Mouse (Mus musculus): Measurements from ENCODE around the gene Ssna1. TPM values are rescaled to one million over a fixed set of nuclear protein-coding genes. Genes with fewer than 3 reads are reported as not detected.

The Ssna1 gene
- polyA plus RNA-seq, 1 experiment, result not detected

GRCm38 (mm10) chr2:25291184-25292053 is 19.2 kb upstream of the Ssna1 start:
- H3K27ac ChIP-seq (ENCODE audit: insufficient read depth, low read depth, low read length), result peak overlapping the region; percentile 34; the same call in 1 of the 2 replicates
- WGBS, result 17% methylated on average over 32 of the region's 32 CpGs
- H3K4me3 ChIP-seq (ENCODE audit: insufficient read depth, low read depth, low read length), result no peak overlapping the region
- TF ChIP-seq CTCF (IDR thresholded peaks at IDR 0.05; ENCODE audit: insufficient read depth, low read depth, low read length) (no peak; the same call in 1 of the 2 replicates), POLR2A (IDR thresholded peaks at IDR 0.05; ENCODE audit: insufficient read depth, low read depth, low read length) (no peak)
- peaks cover 83% of the 10 kb centered on the region for H3K4me1 ChIP-seq (ENCODE audit: control insufficient read depth, insufficient read depth, low read length)

GRCm38 (mm10) chr2:25290816-25291130 is 18.5 kb upstream of the Ssna1 start:
- no peak overlapping the region for H3K4me3 ChIP-seq (ENCODE audit: insufficient read depth, low read depth, low read length)
- no peak; the same call in 1 of the 2 replicates for TF ChIP-seq POLR2A (IDR thresholded peaks at IDR 0.05; ENCODE audit: insufficient read depth, low read depth, low read length)
- peak; percentile 23; the same call in 1 of the 2 replicates for TF ChIP-seq CTCF (IDR thresholded peaks at IDR 0.05; ENCODE audit: insufficient read depth, low read depth, low read length)
- 1% methylated on average over 18 of the region's 18 CpGs for WGBS
- H3K27ac ChIP-seq (ENCODE audit: insufficient read depth, low read depth, low read length), result peak overlapping the region; percentile 34; the same call in 1 of the 2 replicates
- peaks cover 82% of the 10 kb centered on the region for H3K4me1 ChIP-seq (ENCODE audit: control insufficient read depth, insufficient read depth, low read length)

- Histone ChIP-seq H3K27ac (ENCODE audit: insufficient read depth, low read depth, low read length) (peak overlapping the region; percentile 29; the same call in 1 of the 2 replicates), H3K4me3 (ENCODE audit: insufficient read depth, low read depth, low read length) (peak overlapping the region; percentile 14; the same call in 1 of the 2 replicates), H3K4me1 (ENCODE audit: control insufficient read depth, insufficient read depth, low read length) (peaks cover 77% of the 10 kb centered on the region)
- no peak for TF ChIP-seq CTCF (IDR thresholded peaks at IDR 0.05; ENCODE audit: insufficient read depth, low read depth, low read length)
- peak; percentile 17 for TF ChIP-seq POLR2A (IDR thresholded peaks at IDR 0.05; ENCODE audit: insufficient read depth, low read depth, low read length)
- 2% methylated on average over 54 of the region's 54 CpGs for WGBS
Measured at GRCm38 (mm10) chr2:25290101-25290815, 18.0 kb upstream of the Ssna1 start.

- peak within 1 kb of the TSS; percentile 14; the same call in 1 of the 2 replicates for H3K4me3 ChIP-seq (ENCODE audit: insufficient read depth, low read depth, low read length)
- TF ChIP-seq CTCF (IDR thresholded peaks at IDR 0.05; ENCODE audit: insufficient read depth, low read depth, low read length) (no peak), POLR2A (IDR thresholded peaks at IDR 0.05; ENCODE audit: insufficient read depth, low read depth, low read length) (no peak)
- WGBS, result 8% methylated on average over 11 of the region's 11 CpGs
- H3K4me1 ChIP-seq (ENCODE audit: control insufficient read depth, insufficient read depth, low read length), result peaks cover 72% of the 10 kb centered on the region
- peak within 1 kb of the TSS; percentile 29; the same call in 1 of the 2 replicates for H3K27ac ChIP-seq (ENCODE audit: insufficient read depth, low read depth, low read length)
Measured at GRCm38 (mm10) chr2:25289651-25290050, 17.4 kb upstream of the Ssna1 start, which contains the start of gene Lrrc26. TSS of gene Lrrc26 (plus strand) at chr2:25289915.

- 66% methylated on average over 7 of the region's 7 CpGs for WGBS
- TF ChIP-seq CTCF (IDR thresholded peaks at IDR 0.05; ENCODE audit: insufficient read depth, low read depth, low read length) (no peak), POLR2A (IDR thresholded peaks at IDR 0.05; ENCODE audit: insufficient read depth, low read depth, low read length) (0 out of 2 replicates have a peak, but pooled peaks have one; percentile 29)
- Histone ChIP-seq H3K4me1 (ENCODE audit: control insufficient read depth, insufficient read depth, low read length) (peaks cover 64% of the 10 kb centered on the region), H3K27ac (ENCODE audit: insufficient read depth, low read depth, low read length) (no peak overlapping the region), H3K4me3 (ENCODE audit: insufficient read depth, low read depth, low read length) (no peak overlapping the region)
Measured at GRCm38 (mm10) chr2:25288734-25289345, 16.6 kb upstream of the Ssna1 start.

GRCm38 (mm10) chr2:25287927-25288649 is 15.8 kb upstream of the Ssna1 start, which contains the start of gene Tmem210:
TSS of gene Tmem210 (plus strand) at chr2:25288145.
- TF ChIP-seq POLR2A (IDR thresholded peaks at IDR 0.05; ENCODE audit: insufficient read depth, low read depth, low read length) (no peak), CTCF (IDR thresholded peaks at IDR 0.05; ENCODE audit: insufficient read depth, low read depth, low read length) (no peak)
- WGBS, result 35% methylated on average over 6 of the region's 6 CpGs
- no peak within 1 kb of the TSS for H3K4me3 ChIP-seq (ENCODE audit: insufficient read depth, low read depth, low read length)
- H3K27ac ChIP-seq (ENCODE audit: insufficient read depth, low read depth, low read length), result no peak within 1 kb of the TSS
- H3K4me1 ChIP-seq (ENCODE audit: control insufficient read depth, insufficient read depth, low read length), result peaks cover 57% of the 10 kb centered on the region

- no peak for TF ChIP-seq POLR2A (IDR thresholded peaks at IDR 0.05; ENCODE audit: insufficient read depth, low read depth, low read length)
- TF ChIP-seq CTCF (IDR thresholded peaks at IDR 0.05; ENCODE audit: insufficient read depth, low read depth, low read length), result no peak
- Histone ChIP-seq H3K4me3 (ENCODE audit: insufficient read depth, low read depth, low read length) (no peak overlapping the region), H3K27ac (ENCODE audit: insufficient read depth, low read depth, low read length) (no peak overlapping the region), H3K4me1 (ENCODE audit: control insufficient read depth, insufficient read depth, low read length) (peaks cover 47% of the 10 kb centered on the region)
- WGBS, result 33% methylated on average over 7 of the region's 7 CpGs
Measured at GRCm38 (mm10) chr2:25286837-25287636, 14.8 kb upstream of the Ssna1 start.

Measured in olfactory bulb, adult 2 months (tissue).